In the genomic region with DNA sequence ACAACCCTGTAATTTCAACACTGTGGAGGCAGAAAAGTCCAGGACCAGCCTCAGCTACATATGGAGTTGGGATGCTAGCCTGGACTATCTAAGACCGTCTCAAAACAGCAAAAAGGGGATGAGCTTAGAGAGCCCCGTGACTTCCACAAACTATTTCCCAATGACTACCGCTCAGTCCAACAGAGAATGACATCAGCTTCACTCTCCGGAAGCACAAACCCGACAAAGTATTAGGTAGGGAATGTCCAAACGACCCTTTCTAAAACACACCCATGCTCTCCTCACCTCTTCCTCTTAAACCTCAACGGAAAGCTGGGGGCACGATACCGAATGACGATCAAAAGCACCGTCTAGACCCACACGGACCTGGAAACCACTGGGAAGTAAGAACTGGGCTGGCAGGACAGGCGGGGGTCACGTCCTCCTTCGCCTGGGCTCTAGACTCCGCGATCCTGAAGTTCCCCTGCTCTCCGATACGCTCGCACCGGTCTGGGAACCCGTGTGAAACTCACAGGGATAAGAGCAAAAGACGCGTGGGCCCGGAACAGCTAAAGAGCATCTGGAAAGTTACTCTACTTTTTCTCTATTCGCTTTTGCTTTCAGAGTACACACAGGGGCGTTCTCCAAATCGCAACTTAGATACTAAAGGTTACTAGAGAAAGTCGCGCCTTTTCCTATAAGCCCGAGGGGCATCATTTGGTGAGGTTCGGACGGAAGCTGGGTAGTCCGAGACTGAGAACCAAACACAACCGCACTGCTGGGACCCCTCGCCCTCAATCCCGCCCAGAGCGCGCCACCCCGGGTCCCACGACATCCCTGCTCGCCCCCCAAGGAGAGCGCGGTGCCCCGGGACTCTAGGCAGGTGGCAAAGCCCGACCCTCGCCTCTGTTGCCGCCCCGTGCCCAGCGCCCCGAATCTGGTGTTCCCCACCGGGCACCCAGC, we compare ENCODE assay signal across 8 mouse cellular contexts.
A peak's percentile ranks its signal among the peaks of the same experiment; 100 is the strongest.
DNase-seq lines count a peak whose midpoint lies in the region; ATAC-seq and TF ChIP-seq lines count a peak whose summit lies in the region.

No protein-coding gene starts in this region.

- TF ChIP-seq CTCF in intestine, postnatal 0 days (IDR thresholded peaks at IDR 0.05; ENCODE audit: low read depth): no peak

- peak overlapping the region; percentile 96 for H3K27ac ChIP-seq in brown adipose tissue, adult 24 weeks (replicated peaks; ENCODE audit: low read depth, low read length)
- peak overlapping the region; percentile 97 for H3K27ac ChIP-seq in intestine, postnatal 0 days (ENCODE audit: low read depth, low read length)
- peak overlapping the region; percentile 89 for H3K27ac ChIP-seq in lung, embryonic 16.5 days (ENCODE audit: low read length)
- H3K27ac ChIP-seq in neural tube, embryonic 15.5 days (replicated peaks): peak overlapping the region; percentile 74

- H3K27me3 ChIP-seq in intestine, postnatal 0 days (replicated peaks; ENCODE audit: control insufficient read depth, insufficient read depth, low read length): no peaks in the 10 kb centered on the region
- H3K27me3 ChIP-seq in lung, embryonic 16.5 days (ENCODE audit: control insufficient read depth, insufficient read depth, low read depth, low read length): no peaks in the 10 kb centered on the region
- no peaks in the 10 kb centered on the region for H3K27me3 ChIP-seq in neural tube, embryonic 15.5 days (replicated peaks)

- H3K4me1 ChIP-seq in brown adipose tissue, adult 24 weeks (ENCODE audit: control insufficient read depth, insufficient read depth, insufficient read length, low read length): peaks cover 17% of the 10 kb centered on the region
- H3K4me1 ChIP-seq in intestine, postnatal 0 days (replicated peaks; ENCODE audit: control insufficient read depth, insufficient read depth, low read length): no peaks in the 10 kb centered on the region
- peaks cover 21% of the 10 kb centered on the region for H3K4me1 ChIP-seq in lung, embryonic 16.5 days (replicated peaks; ENCODE audit: control insufficient read depth, insufficient read depth, low read length)
- peaks cover 15% of the 10 kb centered on the region for H3K4me1 ChIP-seq in neural tube, embryonic 15.5 days

- peak; percentile 48 for ATAC-seq in intestine, postnatal 0 days
- ATAC-seq in lung, embryonic 16.5 days (ENCODE audit: low read depth): peak; percentile 59
- peak; percentile 76 for ATAC-seq in neural tube, embryonic 15.5 days (ENCODE audit: low FRiP score)

- under 1% methylated on average over 52 of the region's 52 CpGs for WGBS in intestine, postnatal 0 days
- under 1% methylated on average over 52 of the region's 52 CpGs for WGBS in lung, embryonic 16.5 days
- WGBS in neural tube, embryonic 15.5 days: under 1% methylated on average over 49 of the region's 52 CpGs

- peak; percentile 35 for DNase-seq in ovary, postnatal 10 days (ENCODE audit: low spot score)
- no peak for DNase-seq in ovary, adult 18-20 months (ENCODE audit: low spot score)
- DNase-seq in heart, adult 18-20 months: peak; percentile 78 to 82
- peak; percentile 43 for DNase-seq in urinary bladder, postnatal 25 days (ENCODE audit: low spot score)

- H3K4me2 ChIP-seq in intestine, postnatal 0 days (replicated peaks; ENCODE audit: low read depth): peak overlapping the region; percentile 84
- H3K4me2 ChIP-seq in lung, embryonic 16.5 days (ENCODE audit: low read depth, low read length): peak overlapping the region; percentile 72
- peak overlapping the region; percentile 97 for H3K4me2 ChIP-seq in neural tube, embryonic 15.5 days

- peak overlapping the region; percentile 98 for H3K9ac ChIP-seq in intestine, postnatal 0 days (ENCODE audit: low read depth, low read length)
- peak overlapping the region; percentile 91 for H3K9ac ChIP-seq in lung, embryonic 16.5 days (ENCODE audit: low read length)
- peak overlapping the region; percentile 66 for H3K9ac ChIP-seq in neural tube, embryonic 15.5 days (replicated peaks)

- no peaks in the 10 kb centered on the region for H3K9me3 ChIP-seq in intestine, postnatal 0 days (ENCODE audit: control insufficient read depth)
- H3K9me3 ChIP-seq in lung, embryonic 16.5 days (ENCODE audit: control insufficient read depth, low read length): peaks cover 3% of the 10 kb centered on the region; the same call in 1 of the 2 replicates
- H3K9me3 ChIP-seq in neural tube, embryonic 15.5 days (replicated peaks): 0 out of 2 replicates have a peak, but pooled peaks cover 2% of the 10 kb centered on the region

- H3K4me3 ChIP-seq in brown adipose tissue, adult 24 weeks (ENCODE audit: insufficient read depth, low read depth, low read length): peak overlapping the region; percentile 81
- H3K4me3 ChIP-seq in intestine, postnatal 0 days (ENCODE audit: low read depth, low read length): peak overlapping the region; percentile 95
- peak overlapping the region; percentile 84 for H3K4me3 ChIP-seq in lung, embryonic 16.5 days (ENCODE audit: low read length)
- peak overlapping the region; percentile 68 for H3K4me3 ChIP-seq in neural tube, embryonic 15.5 days (replicated peaks)

- H3K36me3 ChIP-seq in intestine, postnatal 0 days (ENCODE audit: control insufficient read depth, insufficient read depth): peaks cover 9% of the 10 kb centered on the region; the same call in 1 of the 2 replicates
- peaks cover 6% of the 10 kb centered on the region; the same call in 1 of the 2 replicates for H3K36me3 ChIP-seq in lung, embryonic 16.5 days (ENCODE audit: control insufficient read depth, insufficient read depth, low read length)
- H3K36me3 ChIP-seq in neural tube, embryonic 15.5 days: no peaks in the 10 kb centered on the region
